Mouse (Mus musculus) ES-E14 (cell line): ENCODE measurements around the gene Chp2. TPM values are rescaled to one million over a fixed set of nuclear protein-coding genes. Genes with fewer than 3 reads are reported as not detected.

ENCODE experiments used
- DNase-seq: peaks from one replicate; pipeline ENCODE4 v3.0.0-alpha.2; 2013; ENCODE audit warnings: low read depth, low spot score
- H3K27ac ChIP-seq: 2 replicates; pipeline ENCODE4 v1.5.1; 2012; ENCODE audit warnings: low read depth, mild to moderate bottlenecking, low read length, moderate library complexity, mixed read lengths; ENCODE audit not compliant: poor library complexity, insufficient read depth, severe bottlenecking
- H3K36me3 ChIP-seq: 2 replicates; pipeline ENCODE4 v1.6.1; 2012; ENCODE audit warnings: mild to moderate bottlenecking, low read length, moderate library complexity, mixed read lengths; ENCODE audit not compliant: control insufficient read depth, poor library complexity, insufficient read depth, severe bottlenecking
- H3K4me1 ChIP-seq, 2 experiments: fragments of 150-350 bp in 1 of 2; sonication (generic) in 1 of 2; 2 replicates each; pipeline ENCODE4 v1.6.1; 2012; ENCODE audit warnings: low read length in 2 of 2, mild to moderate bottlenecking in 1 of 2, mixed read lengths in 1 of 2; ENCODE audit not compliant: control insufficient read depth in 2 of 2, insufficient read depth in 2 of 2, poor library complexity in 1 of 2
- H3K4me3 ChIP-seq, 2 experiments: fragments of 150-350 bp in 1 of 2; sonication (generic) in 1 of 2; 2 replicates each; pipeline ENCODE4 v1.5.1; 2012; ENCODE audit warnings: low read length in 2 of 2, low read depth in 1 of 2, mild to moderate bottlenecking in 1 of 2, mixed read lengths in 1 of 2; ENCODE audit not compliant: insufficient read depth in 1 of 2, poor library complexity in 1 of 2, severe bottlenecking in 1 of 2
- H3K9ac ChIP-seq: 2 replicates; pipeline ENCODE4 v1.6.1; 2012; ENCODE audit warnings: low read depth, mild to moderate bottlenecking, low read length, mixed read lengths; ENCODE audit not compliant: poor library complexity, insufficient read depth, severe bottlenecking
- H3K9me3 ChIP-seq: fragments of 150-350 bp; sonication (generic); 2 replicates; pipeline ENCODE4 v1.6.1; 2012; ENCODE audit warnings: low read depth, mild to moderate bottlenecking, low read length; ENCODE audit not compliant: control insufficient read depth, insufficient read depth
- CHD2 ChIP-seq: IDR thresholded peaks from 2 replicates; pipeline ENCODE4 v1.6.1; 2014; ENCODE audit warnings: mild to moderate bottlenecking, low read depth, low read length, inconsistent platforms
- HCFC1 ChIP-seq: IDR thresholded peaks from 2 replicates; pipeline ENCODE4 v1.6.1; 2012; ENCODE audit warnings: low read length, inconsistent platforms, borderline replicate concordance; ENCODE audit not compliant: insufficient read depth
- MAFK ChIP-seq: IDR thresholded peaks from 2 replicates; pipeline ENCODE4 v1.6.1; 2014; ENCODE audit warnings: mild to moderate bottlenecking, low read depth, low read length, inconsistent platforms; ENCODE audit not compliant: insufficient read depth
- ZC3H11A ChIP-seq: IDR thresholded peaks from 2 replicates; pipeline ENCODE4 v1.6.1; 2012; ENCODE audit warnings: low read depth, mild to moderate bottlenecking, inconsistent platforms, low read length, borderline replicate concordance
- ZNF384 ChIP-seq: IDR thresholded peaks from 2 replicates; pipeline ENCODE4 v1.6.1; 2012; ENCODE audit warnings: low read depth, low read length, inconsistent platforms
- in situ Hi-C, 2 experiments: fragments of 600-800 bp; cut with MboI; formaldehyde crosslinking; loops; one replicate each; pipeline ENCODE4 v1.15.1; 2025; ENCODE audit warnings: low sequenced_read_pairs in 2 of 2, inconsistent platforms in 1 of 2; ENCODE audit not compliant: unreplicated experiment in 2 of 2
- total RNA-seq: library from RNA; depleted of rRNA; stranded (reverse); fragments of 300-350 nt; gene quantifications from 2 replicates; pipeline ENCODE4 v1.2.3, GENCODE M21; 2012

The Chp2 gene
- total RNA-seq, 1 experiment: not detected

- H3K9me3 ChIP-seq: no peaks in the 10 kb centered on the region
- in situ Hi-C loops: no loop called here
- no peak overlapping the region for H3K4me3 ChIP-seq
- H3K9ac ChIP-seq: no peak overlapping the region
- no peaks in the 10 kb centered on the region for H3K36me3 ChIP-seq
- DNase-seq: no peak
- H3K27ac ChIP-seq: no peak overlapping the region
- H3K4me1 ChIP-seq: no peaks in the 10 kb centered on the region
- no peak for TF ChIP-seq MAFK
- no peak for TF ChIP-seq ZC3H11A
- no peak for TF ChIP-seq ZNF384
- no peak for TF ChIP-seq CHD2
- no peak for TF ChIP-seq HCFC1
Measured at GRCm38 (mm10) chr7:122244166-122244565, 24.9 kb downstream of the Chp2 start.

GRCm38 (mm10) chr7:122244584-122244983 is 25.3 kb downstream of the Chp2 start:
- Histone ChIP-seq H3K4me3 (no peak overlapping the region), H3K36me3 (no peaks in the 10 kb centered on the region), H3K9me3 (no peaks in the 10 kb centered on the region), H3K4me1 (no peaks in the 10 kb centered on the region), H3K27ac (no peak overlapping the region), H3K9ac (no peak overlapping the region)
- no peak for DNase-seq
- TF ChIP-seq MAFK (no peak), CHD2 (no peak), ZNF384 (no peak)
- in situ Hi-C loops: no loop called here

- in situ Hi-C loops: no loop called here
Measured at GRCm38 (mm10) chr7:122245976-122246375, 26.7 kb downstream of the Chp2 start.

GRCm38 (mm10) chr7:122247254-122247864 is 28.1 kb downstream of the Chp2 start:
- in situ Hi-C loops: no loop called here
- H3K4me3 ChIP-seq: no peak overlapping the region

More at GRCm38 (mm10) chr7:122245976-122246375, 26.7 kb downstream of the Chp2 start:
- H3K36me3 ChIP-seq: no peaks in the 10 kb centered on the region
- H3K4me1 ChIP-seq: no peaks in the 10 kb centered on the region
- no peak overlapping the region for H3K4me3 ChIP-seq
- no peaks in the 10 kb centered on the region for H3K9me3 ChIP-seq
- no peak for DNase-seq
- no peak for TF ChIP-seq MAFK
- no peak for TF ChIP-seq ZC3H11A
- TF ChIP-seq ZNF384: no peak
- TF ChIP-seq HCFC1: no peak
- TF ChIP-seq CHD2: no peak
- H3K27ac ChIP-seq: no peak overlapping the region
- no peak overlapping the region for H3K9ac ChIP-seq

GRCm38 (mm10) chr7:122249321-122249821 is 30.1 kb downstream of the Chp2 start:
- DNase-seq: no peak
- H3K36me3 ChIP-seq: no peaks in the 10 kb centered on the region
- TF ChIP-seq CHD2 (no peak), MAFK (no peak), ZC3H11A (no peak), HCFC1 (no peak), ZNF384 (no peak)
- no peaks in the 10 kb centered on the region for H3K9me3 ChIP-seq
- H3K4me3 ChIP-seq: no peak overlapping the region
- H3K9ac ChIP-seq: no peak overlapping the region
- H3K27ac ChIP-seq: no peak overlapping the region
- H3K4me1 ChIP-seq: no peaks in the 10 kb centered on the region
- in situ Hi-C loops: no loop called here

More at GRCm38 (mm10) chr7:122247254-122247864, 28.1 kb downstream of the Chp2 start:
- H3K27ac ChIP-seq: no peak overlapping the region
- TF ChIP-seq ZNF384 (no peak), MAFK (no peak), HCFC1 (no peak), ZC3H11A (no peak), CHD2 (no peak)
- no peaks in the 10 kb centered on the region for H3K9me3 ChIP-seq
- H3K4me1 ChIP-seq: no peaks in the 10 kb centered on the region
- H3K9ac ChIP-seq: no peak overlapping the region
- no peak for DNase-seq
- H3K36me3 ChIP-seq: no peaks in the 10 kb centered on the region
